Mouse (Mus musculus): ENCODE data around the gene Spen. TPM values are rescaled to one million over a fixed set of nuclear protein-coding genes. Genes with fewer than 3 reads are reported as not detected.

Spen gene
- 18.5 and 18.9 TPM in 2 replicates for polyA plus RNA-seq (2015; fragmentation: Nextera tagmentation; extraction: Ambion mirVana)

GRCm38 (mm10) chr4:141538408-141539212 lies at the start of gene Spen:
Gene Spen (minus strand): TSS chr4:141538597.
- no peaks in the 10 kb centered on the region for H3K27me3 ChIP-seq
- peak within 1 kb of the TSS; percentile 96 for H3K9ac ChIP-seq (replicated peaks)
- ATAC-seq (replicated peaks), result peak; percentile 81
- H3K4me2 ChIP-seq (replicated peaks), result peak within 1 kb of the TSS; percentile 89
- peaks cover 47% of the 10 kb centered on the region for H3K4me1 ChIP-seq
- no peaks in the 10 kb centered on the region for H3K9me3 ChIP-seq
- WGBS, result under 1% methylated on average over 85 of the region's 88 CpGs
- no peaks in the 10 kb centered on the region for H3K36me3 ChIP-seq
- peak within 1 kb of the TSS; percentile 98 for H3K27ac ChIP-seq (replicated peaks)
- H3K4me3 ChIP-seq, result peak within 1 kb of the TSS; percentile 99

GRCm38 (mm10) chr4:141583919-141584318 lies 45.5 kb upstream of the Spen start:
- H3K9me3 ChIP-seq, result no peaks in the 10 kb centered on the region
- H3K36me3 ChIP-seq, result no peaks in the 10 kb centered on the region
- H3K27me3 ChIP-seq, result no peaks in the 10 kb centered on the region
- 95% methylated on average over 8 of the region's 8 CpGs for WGBS
- ATAC-seq (replicated peaks), result no peak
- no peak overlapping the region for H3K4me3 ChIP-seq
- no peaks in the 10 kb centered on the region for H3K4me1 ChIP-seq
- no peak overlapping the region for H3K27ac ChIP-seq (replicated peaks)
- no peak overlapping the region for H3K4me2 ChIP-seq (replicated peaks)
- H3K9ac ChIP-seq (replicated peaks), result no peak overlapping the region

- no peaks in the 10 kb centered on the region for H3K9me3 ChIP-seq
- H3K36me3 ChIP-seq, result no peaks in the 10 kb centered on the region
- no peak overlapping the region for H3K4me3 ChIP-seq
- no peak overlapping the region for H3K9ac ChIP-seq (replicated peaks)
- H3K27ac ChIP-seq (replicated peaks), result no peak overlapping the region
- no peak for ATAC-seq (replicated peaks)
- H3K4me1 ChIP-seq, result no peaks in the 10 kb centered on the region
- WGBS, result 84% methylated on average over 13 of the region's 13 CpGs
- no peak overlapping the region for H3K4me2 ChIP-seq (replicated peaks)
- H3K27me3 ChIP-seq, result no peaks in the 10 kb centered on the region
Observed at GRCm38 (mm10) chr4:141581051-141581450, 42.7 kb upstream of the Spen start.

GRCm38 (mm10) chr4:141578833-141579232 lies 40.4 kb upstream of the Spen start:
- ATAC-seq (replicated peaks), result no peak
- WGBS, result 81% methylated on average over 3 of the region's 3 CpGs

GRCm38 (mm10) chr4:141576877-141577276 lies 38.5 kb upstream of the Spen start:
- H3K4me2 ChIP-seq (replicated peaks), result no peak overlapping the region
- no peaks in the 10 kb centered on the region for H3K27me3 ChIP-seq
- H3K27ac ChIP-seq (replicated peaks), result no peak overlapping the region
- ATAC-seq (replicated peaks), result no peak
- no peaks in the 10 kb centered on the region for H3K9me3 ChIP-seq
- no peak overlapping the region for H3K4me3 ChIP-seq
- H3K4me1 ChIP-seq, result peaks cover 4% of the 10 kb centered on the region; the same call in 1 of the 2 replicates
- no peak overlapping the region for H3K9ac ChIP-seq (replicated peaks)
- 94% methylated on average over 7 of the region's 7 CpGs for WGBS
- H3K36me3 ChIP-seq, result no peaks in the 10 kb centered on the region

More at GRCm38 (mm10) chr4:141578833-141579232, 40.4 kb upstream of the Spen start:
- no peaks in the 10 kb centered on the region for H3K36me3 ChIP-seq
- H3K27ac ChIP-seq (replicated peaks), result no peak overlapping the region
- H3K9ac ChIP-seq (replicated peaks), result no peak overlapping the region
- no peak overlapping the region for H3K4me3 ChIP-seq
- H3K4me2 ChIP-seq (replicated peaks), result no peak overlapping the region
- peaks cover 4% of the 10 kb centered on the region; the same call in 1 of the 2 replicates for H3K4me1 ChIP-seq
- H3K27me3 ChIP-seq, result no peaks in the 10 kb centered on the region
- H3K9me3 ChIP-seq, result no peaks in the 10 kb centered on the region

GRCm38 (mm10) chr4:141576404-141576803 lies 38.0 kb upstream of the Spen start:
- Histone ChIP-seq H3K27me3 (no peaks in the 10 kb centered on the region), H3K4me1 (peaks cover 4% of the 10 kb centered on the region; the same call in 1 of the 2 replicates), H3K36me3 (no peaks in the 10 kb centered on the region), H3K9ac (replicated peaks) (no peak overlapping the region), H3K9me3 (no peaks in the 10 kb centered on the region), H3K27ac (replicated peaks) (no peak overlapping the region), H3K4me3 (no peak overlapping the region), H3K4me2 (replicated peaks) (no peak overlapping the region)
- 86% methylated on average over 11 of the region's 11 CpGs for WGBS
- no peak for ATAC-seq (replicated peaks)

- 38% methylated on average over 27 of the region's 27 CpGs for WGBS
- H3K9me3 ChIP-seq, result no peaks in the 10 kb centered on the region
- H3K27me3 ChIP-seq, result no peaks in the 10 kb centered on the region
- no peak overlapping the region; the same call in 1 of the 2 replicates for H3K9ac ChIP-seq (replicated peaks)
- no peak overlapping the region; the same call in 1 of the 2 replicates for H3K4me2 ChIP-seq (replicated peaks)
- H3K27ac ChIP-seq (replicated peaks), result no peak overlapping the region
- ATAC-seq (replicated peaks), result peak; percentile 60
- H3K36me3 ChIP-seq, result no peaks in the 10 kb centered on the region
- peaks cover 4% of the 10 kb centered on the region; the same call in 1 of the 2 replicates for H3K4me1 ChIP-seq
- no peak overlapping the region for H3K4me3 ChIP-seq
Observed at GRCm38 (mm10) chr4:141574789-141575702, 36.6 kb upstream of the Spen start.

- ATAC-seq (replicated peaks), result no peak
- Histone ChIP-seq H3K9ac (replicated peaks) (no peak overlapping the region), H3K4me3 (no peak overlapping the region), H3K27ac (replicated peaks) (no peak overlapping the region), H3K36me3 (no peaks in the 10 kb centered on the region), H3K27me3 (no peaks in the 10 kb centered on the region), H3K4me2 (replicated peaks) (no peak overlapping the region), H3K9me3 (no peaks in the 10 kb centered on the region), H3K4me1 (peaks cover 4% of the 10 kb centered on the region; the same call in 1 of the 2 replicates)
- WGBS, result 78% methylated on average over 6 of the region's 6 CpGs
Observed at GRCm38 (mm10) chr4:141573359-141573966, 35.1 kb upstream of the Spen start.

GRCm38 (mm10) chr4:141572668-141573358 lies 34.4 kb upstream of the Spen start:
- Histone ChIP-seq H3K9ac (replicated peaks) (no peak overlapping the region), H3K4me1 (peaks cover 4% of the 10 kb centered on the region; the same call in 1 of the 2 replicates), H3K4me2 (replicated peaks) (no peak overlapping the region), H3K36me3 (no peaks in the 10 kb centered on the region), H3K27ac (replicated peaks) (no peak overlapping the region), H3K4me3 (no peak overlapping the region), H3K9me3 (no peaks in the 10 kb centered on the region), H3K27me3 (no peaks in the 10 kb centered on the region)
- 80% methylated on average over 7 of the region's 7 CpGs for WGBS
- ATAC-seq (replicated peaks), result no peak

- no peak overlapping the region for H3K9ac ChIP-seq (replicated peaks)
- H3K4me2 ChIP-seq (replicated peaks), result no peak overlapping the region
- 78% methylated on average over 10 of the region's 10 CpGs for WGBS
Observed at GRCm38 (mm10) chr4:141571934-141572333, 33.5 kb upstream of the Spen start.

GRCm38 (mm10) chr4:141571337-141571739 lies 32.9 kb upstream of the Spen start:
- no peak overlapping the region for H3K4me3 ChIP-seq
- WGBS, result 77% methylated on average over 6 of the region's 6 CpGs
- peaks cover 4% of the 10 kb centered on the region; the same call in 1 of the 2 replicates for H3K4me1 ChIP-seq
- no peak overlapping the region for H3K4me2 ChIP-seq (replicated peaks)
- H3K27me3 ChIP-seq, result no peaks in the 10 kb centered on the region
- no peak for ATAC-seq (replicated peaks)
- H3K36me3 ChIP-seq, result no peaks in the 10 kb centered on the region
- no peak overlapping the region for H3K27ac ChIP-seq (replicated peaks)
- no peak overlapping the region for H3K9ac ChIP-seq (replicated peaks)
- H3K9me3 ChIP-seq, result no peaks in the 10 kb centered on the region

More at GRCm38 (mm10) chr4:141571934-141572333, 33.5 kb upstream of the Spen start:
- Histone ChIP-seq H3K4me1 (peaks cover 4% of the 10 kb centered on the region; the same call in 1 of the 2 replicates), H3K9me3 (no peaks in the 10 kb centered on the region), H3K27ac (replicated peaks) (no peak overlapping the region), H3K27me3 (no peaks in the 10 kb centered on the region), H3K36me3 (no peaks in the 10 kb centered on the region), H3K4me3 (no peak overlapping the region)
- ATAC-seq (replicated peaks), result no peak
